Mouse (Mus musculus) embryonic facial prominence, embryonic 15.5 days (tissue): ENCODE results near the gene Folh1. TPM values are rescaled to one million over a fixed set of nuclear protein-coding genes. Genes with fewer than 3 reads are reported as not detected.

Experiments
- polyA plus RNA-seq: library from polyadenylated mRNA; unstranded; fragments of >200 nt; fragmentation: Nextera tagmentation; extraction: Ambion mirVana; gene quantifications from 2 replicates; pipeline ENCODE4 v1.2.1, GENCODE M21; 2015

Gene Folh1
- polyA plus RNA-seq, 1 experiment from 2014 or later: 0.08 TPM

Other genes with a start within 250 kb of the Folh1 start
- gene Olfr295, start 192.1 kb downstream of the Folh1 start, polyA plus RNA-seq: 0.07 TPM in 2 replicates
- not detected in 2 replicates for gene Olfr294, start 159.3 kb downstream of the Folh1 start, polyA plus RNA-seq
- gene Olfr293, start 126.9 kb downstream of the Folh1 start, polyA plus RNA-seq: 0.09 TPM in 1 of 2 replicates, not detected in the other
- gene Olfr292, start 87.6 kb downstream of the Folh1 start, polyA plus RNA-seq: 0.11 TPM in 1 of 2 replicates, not detected in the other
- gene Vmn2r77, start 19.1 kb upstream of the Folh1 start, polyA plus RNA-seq: not detected in 2 replicates
- gene Vmn2r78, start 139.2 kb upstream of the Folh1 start, polyA plus RNA-seq: not detected in 2 replicates
- not detected in 2 replicates for gene Vmn2r79, start 220.2 kb upstream of the Folh1 start, polyA plus RNA-seq